Mouse (Mus musculus): ENCODE measurements around the gene Ckap5. TPM values are rescaled to one million over a fixed set of nuclear protein-coding genes. Genes with fewer than 3 reads are reported as not detected.
"Not testable (repeated sequence)": the region's sequence is repeated elsewhere in the genome, so short reads cannot be mapped to it uniquely, and the experiment has no call there.

The Ckap5 gene
- 10 to 100 TPM; 32.6 to 35.1 TPM for total RNA-seq (2021)
- long read RNA-seq, experiment 1, full-length matches to known transcripts = 5 of 8 reads
- long read RNA-seq, experiment 1, partial matches to known transcripts = 3 of 8 reads
- long read RNA-seq, experiment 1, other reads (novel, unspliced or antisense) = 0 of 8 reads
- long read RNA-seq, experiment 2, partial matches to known transcripts = 1 of 1 reads
- long read RNA-seq, experiment 2, other reads (novel, unspliced or antisense) = 0 of 1 reads

- DNase-seq (ENCODE audit: low spot score in 2 of 2) = peak; percentile 84 to 85
Observed at GRCm38 (mm10) chr2:91526294-91527146, at the start of gene Ckap5. Ckap5 (plus strand) TSS chr2:91526762.

DNA sequence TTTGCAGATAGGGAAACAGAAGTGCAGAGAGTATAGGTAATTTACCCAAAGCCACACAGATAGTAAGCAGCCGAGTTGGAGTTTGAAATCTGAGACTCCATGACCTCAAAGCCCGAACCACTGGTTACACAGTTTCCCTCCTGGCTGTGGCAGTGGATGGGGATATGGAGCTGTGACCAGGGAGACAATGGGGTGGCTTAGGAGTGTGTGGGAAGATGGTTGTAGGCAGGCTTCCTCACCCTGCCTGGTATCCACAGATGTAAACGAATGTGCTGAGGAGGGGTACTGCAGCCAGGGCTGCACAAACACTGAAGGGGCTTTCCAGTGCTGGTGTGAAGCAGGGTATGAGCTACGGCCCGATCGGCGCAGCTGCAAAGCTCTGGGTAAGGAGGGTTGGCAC, 49.7 kb upstream of the Ckap5 start:
- no peak for DNase-seq (ENCODE audit: low spot score in 2 of 2)

GRCm38 (mm10) chr2:91480399-91480801, 46.2 kb upstream of the Ckap5 start:
- no peak for DNase-seq (ENCODE audit: low spot score in 2 of 2)

DNA sequence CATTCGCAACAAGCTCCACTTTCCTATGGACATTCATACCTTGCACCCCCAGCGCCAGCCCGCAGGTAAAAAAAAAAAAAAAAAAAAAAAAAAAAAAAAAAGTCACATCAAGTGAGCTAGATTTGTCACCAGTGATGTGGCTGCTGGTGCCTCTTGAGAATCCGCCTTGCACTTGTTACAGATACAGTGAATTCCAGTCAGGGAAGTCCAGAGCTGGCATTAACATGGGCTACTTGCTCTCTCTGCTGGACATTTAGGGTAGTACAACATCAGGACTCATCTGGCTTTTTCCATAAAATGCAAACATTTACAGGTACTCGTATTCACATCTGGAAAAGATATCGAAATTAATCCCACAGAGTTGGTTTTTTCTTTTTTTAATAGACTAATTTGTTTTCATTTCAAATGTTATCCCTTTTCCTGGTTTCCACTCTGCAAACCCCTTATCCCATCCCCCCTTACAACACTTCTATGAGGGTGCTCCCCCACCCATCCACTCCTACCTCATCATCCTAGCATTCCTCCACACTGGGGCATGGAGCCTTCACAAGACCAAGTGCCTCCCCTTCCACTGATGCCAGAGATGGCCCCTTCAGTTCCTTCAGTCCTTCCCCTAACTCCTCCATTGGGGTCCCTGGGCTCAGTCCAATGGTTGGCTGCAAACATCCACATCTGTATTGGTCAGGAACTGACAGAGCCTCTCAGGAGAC, 45.6 kb upstream of the Ckap5 start:
- peak in 1 of 2 experiments; percentile 38 for DNase-seq (ENCODE audit: low spot score in 2 of 2)

DNA sequence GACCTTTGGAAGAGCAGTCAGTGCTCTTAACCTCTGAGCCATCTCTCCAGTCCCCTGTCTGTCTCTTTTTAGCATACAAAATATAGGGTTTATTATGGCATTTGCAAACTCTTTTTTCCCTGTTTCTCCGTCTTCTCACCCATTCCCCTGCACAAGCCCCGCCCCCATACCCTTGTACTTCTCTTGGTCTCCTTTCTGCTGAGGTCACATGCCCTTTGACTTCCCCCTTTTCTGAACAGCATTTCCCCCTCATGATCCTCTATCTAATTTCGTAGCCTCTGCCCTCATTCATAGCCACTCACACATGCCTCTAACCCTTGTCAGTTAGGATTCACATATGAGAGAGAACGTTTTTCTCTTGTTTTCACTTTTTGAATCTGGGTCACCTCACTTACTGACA, 41.9 kb upstream of the Ckap5 start:
- DNase-seq (ENCODE audit: low spot score in 2 of 2) = no peak

- no peak for DNase-seq (ENCODE audit: low spot score in 2 of 2)
Observed at GRCm38 (mm10) chr2:91485256-91485655, 41.3 kb upstream of the Ckap5 start.

GRCm38 (mm10) chr2:91487295-91487694, 39.3 kb upstream of the Ckap5 start:
- peak in 1 of 2 experiments; percentile 23 for DNase-seq (ENCODE audit: low spot score in 2 of 2)

DNA sequence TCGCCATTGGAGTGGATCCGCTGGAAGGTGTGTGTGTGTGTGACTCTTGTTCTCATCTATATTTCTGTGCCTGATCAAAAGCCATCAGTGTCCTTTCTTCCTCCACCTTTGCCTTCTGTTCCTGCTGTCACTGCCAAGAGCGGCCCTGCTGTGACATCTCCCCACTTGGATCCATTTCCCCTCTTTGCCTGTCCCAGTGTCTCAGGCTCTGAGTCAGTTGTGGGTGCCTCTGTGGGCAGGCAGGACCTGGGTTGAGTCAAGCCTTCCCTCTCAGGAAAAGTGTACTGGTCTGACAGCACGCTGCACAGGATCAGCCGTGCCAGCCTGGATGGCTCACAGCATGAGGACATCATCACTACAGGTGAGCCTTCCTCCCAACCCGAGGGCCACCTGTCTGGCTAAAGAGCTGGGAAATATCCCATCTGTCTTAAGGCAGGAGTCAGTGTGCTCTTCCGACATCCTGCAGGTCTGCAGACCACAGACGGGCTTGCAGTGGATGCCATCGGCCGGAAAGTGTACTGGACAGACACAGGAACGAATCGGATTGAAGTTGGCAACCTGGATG, 34.4 kb upstream of the Ckap5 start:
- no peak for DNase-seq (ENCODE audit: low spot score in 2 of 2)

GRCm38 (mm10) chr2:91493981-91494380, 32.6 kb upstream of the Ckap5 start:
- no peak for DNase-seq (ENCODE audit: low spot score in 2 of 2)

GRCm38 (mm10) chr2:91498093-91498719, 28.4 kb upstream of the Ckap5 start:
- DNase-seq (ENCODE audit: low spot score in 2 of 2) = no peak

- no peak for DNase-seq (ENCODE audit: low spot score in 2 of 2)
Observed at GRCm38 (mm10) chr2:91508076-91508475, 18.5 kb upstream of the Ckap5 start.

GRCm38 (mm10) chr2:91517186-91517585, 9.4 kb upstream of the Ckap5 start:
- DNase-seq (ENCODE audit: low spot score in 2 of 2) = no peak

DNA sequence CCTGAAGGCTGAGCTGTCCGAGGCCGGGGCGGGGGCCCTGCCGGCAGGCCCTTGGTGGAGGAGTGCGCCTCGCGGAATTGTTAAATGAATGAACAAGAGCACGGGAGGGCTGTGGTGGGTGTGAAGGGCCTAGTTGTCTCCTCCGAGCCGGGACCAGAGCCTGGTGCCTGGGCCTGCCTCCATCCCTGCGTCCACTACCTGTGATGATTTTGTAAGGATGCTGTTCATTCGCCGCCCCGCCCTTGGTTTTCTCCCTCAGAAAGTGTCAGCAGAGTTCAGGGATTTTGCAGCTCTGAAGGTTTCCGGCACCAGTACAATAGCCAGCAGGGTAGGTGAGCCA, 555 bp downstream of the Ckap5 start:
- DNase-seq (ENCODE audit: low spot score in 2 of 2) = peak; percentile 11 to 30

GRCm38 (mm10) chr2:91537588-91538205, 11.1 kb downstream of the Ckap5 start:
- peak; percentile 79 to 82 for DNase-seq (ENCODE audit: low spot score in 2 of 2)

GRCm38 (mm10) chr2:91568125-91568524, 41.6 kb downstream of the Ckap5 start:
- DNase-seq (ENCODE audit: low spot score in 2 of 2) = no peak

GRCm38 (mm10) chr2:91580894-91581293, 54.3 kb downstream of the Ckap5 start:
- DNase-seq (ENCODE audit: low spot score in 2 of 2) = no peak

DNA sequence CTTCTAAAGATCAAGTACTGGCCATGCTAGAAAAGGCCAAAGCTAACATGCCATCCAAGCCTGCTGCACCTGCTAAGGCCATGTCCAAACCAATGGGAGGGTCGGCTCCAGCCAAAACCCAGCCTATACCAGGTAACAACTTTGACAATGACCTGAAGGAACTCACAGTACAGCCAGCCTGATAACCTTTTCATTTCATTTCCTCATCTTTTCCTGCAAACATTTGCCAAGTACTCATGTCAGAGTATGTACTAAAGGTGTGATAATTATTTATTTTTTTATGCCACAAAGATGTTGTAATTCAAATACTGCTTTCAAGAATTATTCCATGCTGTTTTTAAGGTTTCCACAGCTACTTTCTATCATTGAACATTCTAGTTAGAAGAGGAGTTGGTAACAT, 59.7 kb downstream of the Ckap5 start:
- no peak for DNase-seq (ENCODE audit: low spot score in 2 of 2)

- DNase-seq (ENCODE audit: low spot score in 2 of 2) = no peak
Observed at GRCm38 (mm10) chr2:91600475-91600874, 73.9 kb downstream of the Ckap5 start.

DNA sequence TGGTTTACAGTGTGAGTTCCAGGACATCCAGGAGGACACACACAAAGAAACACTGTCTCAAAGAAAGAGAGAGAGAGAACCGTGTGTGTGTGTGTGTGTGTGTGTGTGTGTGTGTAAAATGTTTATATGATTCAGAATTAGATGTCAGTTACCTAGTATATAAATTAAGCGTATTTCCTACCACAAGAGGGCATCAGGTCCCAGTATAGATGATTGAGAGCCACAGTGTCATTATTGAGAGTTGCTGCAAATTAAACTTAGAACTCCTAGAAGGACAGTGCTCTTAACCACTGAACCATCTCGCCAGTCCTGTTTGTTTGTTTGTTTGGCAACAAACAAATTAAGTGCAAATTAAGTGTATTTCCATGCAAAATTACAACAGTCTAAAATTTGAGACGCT, 75.8 kb downstream of the Ckap5 start:
- DNase-seq (ENCODE audit: low spot score in 2 of 2) = no peak

- not testable (repeated sequence) for DNase-seq (ENCODE audit: low spot score in 2 of 2)
Observed at GRCm38 (mm10) chr2:91609370-91609769, 82.8 kb downstream of the Ckap5 start.

- no peak for DNase-seq (ENCODE audit: low spot score in 2 of 2)
Observed at GRCm38 (mm10) chr2:91622356-91622755, 95.8 kb downstream of the Ckap5 start.

All from adrenal gland, adult 18-20 months (tissue).